Mouse (Mus musculus) mesoderm, embryonic 11.5 days (tissue): Measurements from ENCODE around the gene Brd3.
A peak's percentile ranks its signal among the peaks of the same experiment; 100 is the strongest.

ENCODE experiments used
- DNase-seq: peaks from one replicate; pipeline ENCODE4 v3.0.0-alpha.2; 2012; ENCODE audit warnings: low read depth, low spot score

Gene Brd3

GRCm38 (mm10) chr2:27426855-27427457 is 80.5 kb downstream of the Brd3 start, which contains the start of gene Vav2:
Vav2 (minus strand) TSS chr2:27427033.
- peak; percentile 95 for DNase-seq

- no peak for DNase-seq
Observed at GRCm38 (mm10) chr2:27426406-27426854, 81.0 kb downstream of the Brd3 start.

- peak; percentile 54 for DNase-seq
Observed at GRCm38 (mm10) chr2:27425751-27426405, 81.6 kb downstream of the Brd3 start.

GRCm38 (mm10) chr2:27425161-27425611 is 82.3 kb downstream of the Brd3 start:
- DNase-seq = peak; percentile 73

- DNase-seq = no peak
Observed at GRCm38 (mm10) chr2:27423596-27423995, 83.9 kb downstream of the Brd3 start.

- DNase-seq = no peak
Observed at GRCm38 (mm10) chr2:27421293-27422068, 86.0 kb downstream of the Brd3 start.

- no peak for DNase-seq
Observed at GRCm38 (mm10) chr2:27418577-27419070, 88.8 kb downstream of the Brd3 start.

GRCm38 (mm10) chr2:27417648-27418153 is 89.8 kb downstream of the Brd3 start:
- DNase-seq = no peak

GRCm38 (mm10) chr2:27416425-27416824 is 91.0 kb downstream of the Brd3 start:
- DNase-seq = no peak

- DNase-seq = no peak
Observed at GRCm38 (mm10) chr2:27415060-27415783, 92.2 kb downstream of the Brd3 start.

GRCm38 (mm10) chr2:27413936-27414657 is 93.4 kb downstream of the Brd3 start:
- DNase-seq = peak; percentile 72

- DNase-seq = peak; percentile 41
Observed at GRCm38 (mm10) chr2:27413582-27413935, 93.9 kb downstream of the Brd3 start.

- peak; percentile 47 for DNase-seq
Observed at GRCm38 (mm10) chr2:27412245-27412800, 95.1 kb downstream of the Brd3 start.

GRCm38 (mm10) chr2:27411688-27412174 is 95.7 kb downstream of the Brd3 start:
- DNase-seq = peak; percentile 63

GRCm38 (mm10) chr2:27410518-27411140 is 96.8 kb downstream of the Brd3 start:
- DNase-seq = no peak

- no peak for DNase-seq
Observed at GRCm38 (mm10) chr2:27408194-27408593, 99.3 kb downstream of the Brd3 start.

- DNase-seq = no peak
Observed at GRCm38 (mm10) chr2:27406928-27407327, 100.5 kb downstream of the Brd3 start.

- DNase-seq = no peak
Observed at GRCm38 (mm10) chr2:27405094-27405884, 102.2 kb downstream of the Brd3 start.
